Mouse (Mus musculus): ENCODE measurements at regions not wholly inside any gene's neighbourhood (a gene's known extent, or its start where the extent isn't known, plus 50 kb on each side); places are given as distances from the start of the nearest gene placed in this dataset.

- DNase-seq (ENCODE audit: low spot score in 2 of 2), result no peak
These were observed 76.5 kb upstream of the Pard3b start for GRCm38 (mm10) chr1:61562091-61562490.

- peak in 1 of 2 experiments; percentile 32 for DNase-seq (ENCODE audit: low spot score in 2 of 2)
These were observed 73.2 kb upstream of the Pard3b start for GRCm38 (mm10) chr1:61565471-61565870.

- no peak for DNase-seq (ENCODE audit: low spot score in 2 of 2)
These were observed 64.3 kb upstream of the Pard3b start for GRCm38 (mm10) chr1:61574276-61574675.

DNA sequence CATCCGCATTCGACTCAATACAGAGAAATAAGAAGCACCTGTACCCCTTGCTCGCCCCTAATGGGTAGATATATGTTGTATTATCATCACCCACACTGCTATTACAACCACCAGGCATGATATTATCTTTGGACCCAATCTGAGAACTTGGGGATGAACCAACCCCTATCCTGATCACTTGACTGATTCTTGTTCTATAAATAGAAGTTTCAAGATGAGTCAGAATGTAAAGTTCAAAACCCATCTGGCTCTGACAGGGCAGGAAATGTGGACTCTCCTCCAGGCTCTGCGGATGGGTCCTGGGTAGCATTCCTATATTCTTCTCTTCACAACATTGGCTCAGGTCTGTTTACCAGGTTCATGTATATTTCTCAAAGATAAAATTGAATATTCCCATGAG, 61.9 kb upstream of the Pard3b start:
- no peak for DNase-seq (ENCODE audit: low spot score in 2 of 2)

DNA sequence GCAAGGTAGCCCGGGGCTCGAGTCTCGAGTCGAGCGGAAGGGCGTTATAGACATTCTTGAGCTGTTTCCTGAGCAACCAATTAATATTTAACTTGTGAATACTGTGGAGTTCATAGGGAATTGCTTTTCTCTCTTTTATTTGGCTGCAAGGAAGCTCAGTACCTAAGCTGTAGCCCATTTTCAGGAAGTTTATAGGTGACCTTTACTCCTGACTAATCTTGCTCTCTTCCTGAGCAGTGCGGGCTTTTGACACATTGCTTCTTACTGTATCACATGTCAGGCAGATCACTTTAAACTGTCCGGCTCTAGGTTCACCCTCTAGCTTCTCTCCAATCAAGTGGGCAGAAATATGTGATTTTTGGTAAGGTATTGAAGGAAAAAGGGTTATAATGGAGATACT, 51.4 kb upstream of the Pard3b start:
- no peak for DNase-seq (ENCODE audit: low spot score in 2 of 2)
